Mouse (Mus musculus) cerebellum, postnatal 14 days (tissue): ENCODE data around the gene Vmn2r100.

Experiments used
- DNase-seq, 2 experiments: peaks; one replicate each; pipeline ENCODE4 v3.0.0; 2021; ENCODE audit warnings: mixed read lengths in 2 of 2

Vmn2r100 gene

DNA sequence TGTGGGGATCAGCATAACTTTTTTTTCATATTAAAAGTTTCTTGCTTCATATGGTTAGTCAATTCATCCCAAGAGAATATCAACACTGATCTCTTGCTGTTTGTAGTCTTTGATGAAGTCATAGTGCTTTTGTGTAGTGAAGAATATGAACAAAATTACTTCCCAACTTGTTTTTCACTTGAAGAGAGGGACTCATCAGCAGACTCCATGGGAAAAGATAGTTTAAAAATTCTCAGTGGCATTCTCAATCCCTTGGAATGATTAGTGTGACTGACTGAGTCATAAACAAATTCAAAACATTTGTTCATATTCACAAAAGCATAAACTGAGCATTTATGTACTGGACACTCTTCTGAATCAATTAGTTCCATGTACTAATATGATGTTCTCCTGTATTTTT, at the start of gene Vmn2r100:
Vmn2r100 (plus strand) TSS at position 301 of the 400 bp plus-strand sequence.
- DNase-seq, result no peak

DNA sequence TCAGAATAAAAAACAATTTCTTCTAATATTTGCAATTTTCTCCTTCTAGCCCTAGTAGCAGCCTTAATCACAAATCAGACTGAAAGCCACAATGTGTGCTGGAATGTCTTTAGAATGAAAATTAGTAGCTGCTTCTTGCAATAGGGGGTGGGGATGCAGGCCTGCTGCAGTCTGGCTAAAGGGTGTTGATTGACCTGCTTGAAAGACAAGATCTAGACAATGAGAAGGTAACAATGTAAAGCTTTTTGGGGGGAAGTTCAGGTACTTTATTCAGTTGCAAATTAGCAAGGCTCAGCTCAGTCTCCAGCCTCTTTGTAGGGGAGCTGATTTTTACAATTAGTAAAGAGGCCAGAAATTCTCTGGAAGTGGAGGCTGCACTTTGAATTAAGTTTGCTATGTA, 21.7 kb upstream of the Vmn2r100 start:
- DNase-seq, result no peak

GRCm38 (mm10) chr17:19576927-19577326, 72.4 kb downstream of the Vmn2r100 start, which contains the start of gene Vmn2r101:
Vmn2r101 (plus strand) TSS chr17:19577227.
- DNase-seq, result no peak
